Mouse (Mus musculus) neural tube, embryonic 15.5 days (tissue): Measurements from ENCODE around the gene Cul9. TPM values are rescaled to one million over a fixed set of nuclear protein-coding genes. Genes with fewer than 3 reads are reported as not detected.

Experiments
- ATAC-seq: fragments of 200-750 bp; cut with Nextera tagmentation; 2 replicates; pipeline ENCODE4 v1.8.0; 2017; ENCODE audit warnings: mild to moderate bottlenecking, moderate TSS enrichment, moderate library complexity; ENCODE audit not compliant: low FRiP score
- H3K27ac ChIP-seq: fragments of 300-500 bp; sonication (generic); replicated peaks from 2 replicates; pipeline ENCODE4 v1.5.1; 2015; ENCODE audit warnings: mild to moderate bottlenecking, inconsistent platforms
- H3K27me3 ChIP-seq: fragments of 300-500 bp; sonication (generic); replicated peaks from 2 replicates; pipeline ENCODE4 v1.6.1; 2015; ENCODE audit warnings: inconsistent platforms
- H3K36me3 ChIP-seq: fragments of 300-500 bp; sonication (generic); 2 replicates; pipeline ENCODE4 v1.6.1; 2015; ENCODE audit warnings: inconsistent platforms
- H3K4me1 ChIP-seq: fragments of 300-500 bp; sonication (generic); 2 replicates; pipeline ENCODE4 v1.6.1; 2015; ENCODE audit warnings: inconsistent platforms
- H3K4me2 ChIP-seq: fragments of 300-500 bp; sonication (generic); 2 replicates; pipeline ENCODE4 v1.6.1; 2015; ENCODE audit warnings: inconsistent platforms, mild to moderate bottlenecking, moderate library complexity
- H3K4me3 ChIP-seq: fragments of 300-500 bp; sonication (generic); replicated peaks from 2 replicates; pipeline ENCODE4 v1.5.1; 2015; ENCODE audit warnings: mild to moderate bottlenecking, inconsistent platforms
- H3K9ac ChIP-seq: fragments of 300-500 bp; sonication (generic); replicated peaks from 2 replicates; pipeline ENCODE4 v1.6.1; 2015; ENCODE audit warnings: mild to moderate bottlenecking, inconsistent platforms
- H3K9me3 ChIP-seq: fragments of 300-500 bp; sonication (generic); replicated peaks from 2 replicates; pipeline ENCODE4 v1.6.1; 2016; ENCODE audit warnings: inconsistent platforms
- WGBS: fragments of 180-500 bp; shearing (Covaris S2); methylation state at CpG from one replicate; pipeline ENCODE4 v1.1.7; 2015; ENCODE audit warnings: mixed read lengths; 5-methylcytosine and 5-hydroxymethylcytosine counted together
- polyA plus RNA-seq: library from polyadenylated mRNA; unstranded; fragments of >200 nt; fragmentation: Nextera tagmentation; extraction: Ambion mirVana; gene quantifications from 2 replicates; pipeline ENCODE4 v1.2.1, GENCODE M21; 2015

Cul9 gene
- polyA plus RNA-seq, 1 experiment from 2014 or later, result 22.6 TPM

DNA sequence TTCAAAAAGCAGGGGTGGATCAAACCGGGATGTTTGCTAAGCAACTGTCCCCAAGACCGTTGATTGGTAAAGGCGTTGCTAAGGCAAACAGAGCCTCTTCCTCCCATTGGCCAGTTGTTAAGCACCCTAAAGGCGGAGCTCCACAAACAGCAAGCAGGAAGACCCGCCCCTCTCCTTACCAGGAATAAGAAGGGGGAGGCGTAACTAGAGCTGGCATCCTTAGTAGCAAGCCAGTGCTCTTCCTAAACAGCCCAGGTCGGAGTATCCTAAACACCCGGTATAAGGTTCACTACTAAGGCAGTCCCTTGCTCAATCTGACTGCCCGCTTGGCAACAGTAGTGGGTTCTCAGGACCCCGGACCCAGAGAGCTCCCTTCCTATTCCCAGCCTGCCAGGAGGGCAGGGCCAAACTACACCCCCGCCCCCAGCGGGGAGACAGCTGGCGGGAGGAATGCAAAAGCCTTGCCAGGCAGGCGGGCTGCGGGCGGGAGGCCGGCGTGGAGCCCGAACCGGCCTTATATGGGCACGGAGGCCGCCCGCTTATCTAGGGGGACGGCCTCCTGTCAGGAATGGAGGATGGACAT, 6.7 kb upstream of the Cul9 start:
- peak overlapping the region; percentile 34 for H3K9ac ChIP-seq
- peak overlapping the region; percentile 95 for H3K4me2 ChIP-seq
- peak overlapping the region; percentile 99 for H3K4me3 ChIP-seq
- peak overlapping the region; percentile 80 for H3K27ac ChIP-seq
- H3K27me3 ChIP-seq, result peaks cover 6% of the 10 kb centered on the region; the same call in 1 of the 2 replicates
- no peaks in the 10 kb centered on the region for H3K9me3 ChIP-seq
- H3K4me1 ChIP-seq, result peaks cover 52% of the 10 kb centered on the region
- 2% methylated on average over 24 of the region's 24 CpGs for whole genome bisulfite sequencing
- peaks cover 39% of the 10 kb centered on the region for H3K36me3 ChIP-seq
- ATAC-seq, result peak; percentile 71

DNA sequence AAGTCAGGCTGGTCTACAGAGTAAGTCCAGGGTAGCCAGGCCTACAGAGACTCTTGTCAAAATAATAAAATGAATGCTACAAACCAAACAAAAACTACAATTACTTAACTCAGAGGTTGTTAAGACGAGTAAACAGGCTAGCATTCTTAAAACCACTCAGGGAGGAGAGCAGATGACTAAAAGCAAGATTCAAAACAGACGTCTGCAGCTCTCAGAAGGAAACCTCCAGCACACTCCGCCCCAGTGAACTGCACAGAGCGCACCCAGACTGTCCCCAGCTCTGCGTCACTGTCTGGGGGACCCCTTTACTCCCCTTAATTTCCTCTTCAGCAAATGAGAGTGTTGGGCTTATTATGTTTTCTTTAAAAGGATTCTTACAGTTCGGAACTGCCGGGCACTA, 6.0 kb upstream of the Cul9 start:
- Histone ChIP-seq H3K4me1 (peaks cover 47% of the 10 kb centered on the region), H3K9ac (no peak overlapping the region), H3K27me3 (peaks cover 6% of the 10 kb centered on the region), H3K9me3 (no peaks in the 10 kb centered on the region), H3K27ac (peak overlapping the region; percentile 80), H3K4me3 (peak overlapping the region; percentile 99), H3K36me3 (peaks cover 43% of the 10 kb centered on the region), H3K4me2 (peak overlapping the region; percentile 95; the same call in 1 of the 2 replicates)
- WGBS, result 82% methylated on average over 7 of the region's 7 CpGs
- ATAC-seq, result no peak

DNA sequence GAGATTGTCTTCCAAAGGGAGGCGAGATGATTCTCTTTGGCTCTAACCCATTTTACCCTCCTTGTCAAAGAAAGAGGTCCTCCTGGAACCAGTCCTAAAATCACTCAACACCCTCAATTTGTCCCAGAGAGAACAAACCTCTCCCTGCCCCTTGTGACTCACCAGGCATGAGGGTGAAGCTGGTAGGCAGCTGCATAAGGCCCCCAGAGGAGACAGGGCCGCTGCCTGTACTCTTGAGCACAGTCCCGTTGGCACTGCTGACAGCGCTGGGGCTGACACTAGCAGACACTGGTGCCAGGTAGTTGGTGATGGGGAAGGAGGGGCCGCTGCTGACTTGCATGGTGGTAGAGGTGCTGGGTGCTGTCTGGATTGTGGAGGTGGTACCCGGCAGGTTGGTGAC, 5.2 kb upstream of the Cul9 start:
- no peak overlapping the region for H3K9ac ChIP-seq
- H3K4me2 ChIP-seq, result no peak overlapping the region
- peaks cover 6% of the 10 kb centered on the region for H3K27me3 ChIP-seq
- peaks cover 43% of the 10 kb centered on the region for H3K36me3 ChIP-seq
- ATAC-seq, result no peak
- 95% methylated on average over 6 of the region's 6 CpGs for WGBS
- no peak overlapping the region for H3K4me3 ChIP-seq
- H3K4me1 ChIP-seq, result peaks cover 47% of the 10 kb centered on the region
- H3K9me3 ChIP-seq, result no peaks in the 10 kb centered on the region
- H3K27ac ChIP-seq, result no peak overlapping the region

DNA sequence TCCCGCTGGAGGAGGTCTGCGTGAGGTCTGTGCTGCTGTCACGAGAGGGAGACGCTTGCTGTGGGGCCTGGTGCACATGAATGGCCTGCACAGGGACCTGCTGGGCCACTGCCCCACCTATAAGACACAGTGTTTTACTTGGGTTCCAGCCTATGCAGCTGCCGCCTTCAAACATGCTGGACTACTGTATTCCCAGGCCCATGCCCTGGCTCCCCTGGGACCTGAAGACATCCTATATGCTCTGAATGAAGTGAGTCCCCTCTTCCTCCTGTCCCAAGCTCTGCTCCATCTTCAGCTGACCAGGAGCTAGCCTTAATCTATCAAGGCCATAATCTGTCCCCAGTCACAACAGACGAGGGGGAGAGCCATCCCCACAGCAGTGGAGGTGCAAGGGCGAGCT, 4.7 kb upstream of the Cul9 start:
- WGBS, result 94% methylated on average over 7 of the region's 7 CpGs
- Histone ChIP-seq H3K4me1 (peaks cover 49% of the 10 kb centered on the region), H3K4me2 (no peak overlapping the region), H3K36me3 (peaks cover 43% of the 10 kb centered on the region), H3K4me3 (no peak overlapping the region), H3K9me3 (no peaks in the 10 kb centered on the region), H3K27ac (no peak overlapping the region), H3K9ac (no peak overlapping the region), H3K27me3 (peaks cover 6% of the 10 kb centered on the region)
- no peak for ATAC-seq

DNA sequence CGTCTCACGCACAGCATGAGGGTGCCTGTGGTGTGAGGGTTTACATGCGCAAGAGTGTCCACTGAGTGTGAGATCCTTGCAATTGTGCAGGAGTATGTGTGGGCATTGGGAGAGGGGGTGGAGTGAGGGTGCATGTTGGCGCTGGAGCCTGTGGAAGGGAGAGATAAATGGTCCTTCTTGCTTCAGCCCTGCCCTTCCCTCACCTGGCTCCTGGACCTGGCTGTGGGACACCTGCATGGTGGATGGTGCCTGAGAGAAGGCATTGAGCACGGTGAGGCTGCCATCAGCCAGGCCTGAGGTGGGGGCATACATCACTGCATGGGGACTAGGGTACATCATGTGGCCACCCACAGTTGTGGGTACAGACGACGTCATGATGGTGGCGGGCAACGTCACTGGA, 3.5 kb upstream of the Cul9 start:
- Histone ChIP-seq H3K4me3 (no peak overlapping the region), H3K4me1 (peaks cover 57% of the 10 kb centered on the region), H3K9me3 (no peaks in the 10 kb centered on the region), H3K27ac (no peak overlapping the region), H3K4me2 (no peak overlapping the region), H3K36me3 (peaks cover 43% of the 10 kb centered on the region), H3K27me3 (peaks cover 6% of the 10 kb centered on the region), H3K9ac (no peak overlapping the region)
- WGBS, result 95% methylated on average over 9 of the region's 9 CpGs
- ATAC-seq, result no peak

DNA sequence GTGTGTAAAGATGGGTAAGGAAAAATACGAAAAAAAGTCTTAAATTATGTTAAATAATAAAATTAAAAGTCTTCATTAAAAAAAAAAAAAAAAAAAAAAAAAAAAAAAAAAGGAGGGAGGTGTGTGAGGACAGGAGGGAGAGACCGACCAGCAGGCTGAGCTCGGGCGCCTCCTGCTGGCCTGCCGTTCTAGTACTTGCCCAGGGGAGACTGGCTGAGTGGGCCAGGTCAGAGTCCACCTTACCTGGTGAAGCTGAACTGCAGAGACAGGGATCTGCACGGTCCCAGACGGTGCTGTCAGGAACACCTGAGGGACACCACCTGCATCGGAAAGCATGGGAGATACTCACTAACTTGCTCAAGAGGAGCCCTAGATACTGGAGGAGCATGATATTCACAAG, 3.0 kb upstream of the Cul9 start:
- H3K9me3 ChIP-seq, result no peaks in the 10 kb centered on the region
- no peak overlapping the region for H3K4me2 ChIP-seq
- no peak overlapping the region for H3K9ac ChIP-seq
- peaks cover 57% of the 10 kb centered on the region for H3K4me1 ChIP-seq
- WGBS, result 32% methylated on average over 8 of the region's 8 CpGs
- H3K4me3 ChIP-seq, result no peak overlapping the region
- H3K27me3 ChIP-seq, result peaks cover 6% of the 10 kb centered on the region
- ATAC-seq, result no peak
- H3K36me3 ChIP-seq, result peaks cover 43% of the 10 kb centered on the region
- H3K27ac ChIP-seq, result no peak overlapping the region

DNA sequence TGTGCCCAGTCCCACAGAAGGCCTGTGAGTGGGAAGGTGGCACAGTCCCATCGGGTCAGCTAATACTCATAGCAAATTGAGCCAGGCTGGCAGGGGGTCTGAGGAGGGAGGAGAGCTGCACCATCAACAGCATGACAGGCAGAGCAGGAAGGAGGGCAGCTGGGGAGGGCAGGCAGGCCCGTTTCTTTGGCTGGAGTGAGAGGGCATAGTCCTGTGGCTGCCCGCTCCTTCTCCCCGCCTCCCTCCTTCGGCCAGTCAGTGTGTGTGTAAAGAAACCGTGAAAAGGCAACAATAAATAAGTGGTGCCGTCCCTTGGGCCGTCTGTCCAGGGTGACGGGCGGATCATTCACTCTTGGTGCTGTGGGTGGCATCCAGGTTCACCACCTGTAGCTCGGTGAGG, 2.6 kb upstream of the Cul9 start:
- WGBS, result 52% methylated on average over 11 of the region's 11 CpGs
- ATAC-seq, result no peak

DNA sequence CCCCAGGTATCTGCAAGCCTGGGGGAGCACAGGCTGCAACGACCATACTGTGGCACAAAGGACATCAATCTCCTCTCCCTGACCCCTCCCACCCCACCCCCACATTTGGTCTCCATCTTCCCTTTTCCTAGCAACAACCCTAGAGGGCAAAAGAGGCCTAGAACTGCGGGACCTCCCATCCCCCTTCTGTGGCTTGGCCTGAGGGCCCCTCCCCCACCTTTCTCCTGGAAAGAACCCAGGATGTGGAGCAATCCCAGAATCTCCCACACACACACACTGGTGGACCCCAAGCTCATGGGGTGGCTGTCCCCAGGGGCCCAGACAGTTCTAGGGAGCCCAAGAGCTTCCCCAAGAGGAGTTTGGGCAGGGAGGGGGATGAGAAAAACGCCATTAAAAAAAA, 1.7 kb upstream of the Cul9 start:
- 17% methylated on average over 3 of the region's 3 CpGs for WGBS
- no peak for ATAC-seq
- Histone ChIP-seq H3K4me1 (peaks cover 45% of the 10 kb centered on the region), H3K9ac (no peak overlapping the region), H3K27me3 (peaks cover 6% of the 10 kb centered on the region), H3K9me3 (no peaks in the 10 kb centered on the region), H3K4me3 (no peak overlapping the region), H3K4me2 (no peak overlapping the region), H3K36me3 (peaks cover 46% of the 10 kb centered on the region), H3K27ac (no peak overlapping the region)

More for the DNA sequence above, 2.6 kb upstream of the Cul9 start:
- Histone ChIP-seq H3K4me3 (no peak overlapping the region), H3K27ac (no peak overlapping the region), H3K27me3 (peaks cover 6% of the 10 kb centered on the region), H3K4me2 (no peak overlapping the region), H3K4me1 (peaks cover 53% of the 10 kb centered on the region), H3K9ac (no peak overlapping the region), H3K36me3 (peaks cover 43% of the 10 kb centered on the region), H3K9me3 (no peaks in the 10 kb centered on the region)

DNA sequence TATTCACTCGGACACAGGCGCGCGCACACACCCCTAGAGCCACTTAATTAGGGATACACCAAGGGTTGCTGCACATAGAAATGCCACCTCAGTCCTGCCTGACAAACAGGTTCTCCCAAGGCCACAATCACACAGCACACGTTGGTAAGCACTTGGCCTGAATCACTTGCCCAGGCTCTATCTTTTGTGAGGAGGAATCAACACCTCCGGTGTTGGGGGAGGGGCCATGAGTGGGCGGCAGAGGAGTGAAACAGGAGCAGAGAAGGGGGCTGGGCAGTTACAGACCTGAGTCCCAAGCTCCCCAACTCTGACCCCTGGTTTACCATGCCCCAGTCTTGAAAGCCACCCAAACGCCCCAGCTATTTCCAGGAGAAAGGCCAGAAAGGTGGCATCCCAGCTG, 807 bp upstream of the Cul9 start:
- Histone ChIP-seq H3K9me3 (no peaks in the 10 kb centered on the region), H3K27me3 (peaks cover 6% of the 10 kb centered on the region), H3K4me1 (peaks cover 36% of the 10 kb centered on the region), H3K4me3 (no peak overlapping the region), H3K9ac (no peak overlapping the region), H3K27ac (no peak overlapping the region), H3K4me2 (peak overlapping the region; percentile 70), H3K36me3 (peaks cover 46% of the 10 kb centered on the region)
- no peak for ATAC-seq
- WGBS, result 16% methylated on average over 8 of the region's 8 CpGs

DNA sequence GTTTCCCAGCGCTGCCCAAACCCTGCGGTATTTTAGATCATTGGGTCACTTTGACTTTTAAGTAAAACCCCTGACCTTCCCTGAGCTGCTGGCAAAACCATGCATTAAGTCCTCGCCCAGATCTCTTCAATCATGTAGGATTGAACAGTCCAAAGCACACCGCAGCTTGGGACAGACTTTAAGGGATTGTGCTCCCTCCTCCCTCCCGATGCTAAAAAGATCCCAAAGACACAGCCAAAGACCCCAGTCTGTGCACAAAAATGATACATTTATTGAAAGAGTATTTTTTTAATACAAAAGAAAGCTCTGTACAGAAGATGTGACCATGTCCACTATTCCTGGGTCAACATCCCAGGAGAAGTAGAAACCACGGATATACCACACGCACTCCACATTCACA, 403 bp upstream of the Cul9 start:
- peak overlapping the region; percentile 60 for H3K27ac ChIP-seq
- H3K9me3 ChIP-seq, result no peaks in the 10 kb centered on the region
- peaks cover 6% of the 10 kb centered on the region for H3K27me3 ChIP-seq
- H3K4me2 ChIP-seq, result peak overlapping the region; percentile 70
- WGBS, result 15% methylated on average over 7 of the region's 7 CpGs
- H3K9ac ChIP-seq, result peak overlapping the region; percentile 95
- no peak; the same call in 1 of the 2 replicates for ATAC-seq
- peaks cover 33% of the 10 kb centered on the region for H3K4me1 ChIP-seq
- peaks cover 46% of the 10 kb centered on the region for H3K36me3 ChIP-seq
- peak overlapping the region; percentile 81 for H3K4me3 ChIP-seq

DNA sequence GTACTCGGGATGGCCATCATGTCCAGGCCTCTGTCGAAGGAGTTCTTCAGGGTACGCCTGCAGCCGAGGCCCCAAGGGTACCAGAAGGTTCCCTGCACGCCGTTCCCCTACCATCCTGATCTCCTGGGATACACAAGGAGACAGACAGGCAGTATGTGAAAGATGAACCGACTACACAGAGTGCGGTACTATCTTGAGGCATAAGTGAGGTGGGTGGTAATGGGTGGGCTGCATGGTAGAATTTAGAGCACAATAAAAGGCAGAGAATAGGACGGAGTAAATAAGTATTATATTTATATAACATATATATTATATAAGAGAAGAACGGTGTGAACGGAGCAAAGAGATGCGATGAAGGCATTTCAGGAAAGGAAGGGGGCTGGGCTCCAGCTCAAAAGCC, 2.5 kb downstream of the Cul9 start:
- Histone ChIP-seq H3K9ac (no peak overlapping the region), H3K4me3 (no peak overlapping the region), H3K4me2 (no peak overlapping the region), H3K27me3 (peaks cover 4% of the 10 kb centered on the region), H3K4me1 (peaks cover 28% of the 10 kb centered on the region), H3K36me3 (peaks cover 45% of the 10 kb centered on the region), H3K27ac (no peak overlapping the region), H3K9me3 (no peaks in the 10 kb centered on the region)
- 94% methylated on average over 12 of the region's 12 CpGs for WGBS
- no peak for ATAC-seq

DNA sequence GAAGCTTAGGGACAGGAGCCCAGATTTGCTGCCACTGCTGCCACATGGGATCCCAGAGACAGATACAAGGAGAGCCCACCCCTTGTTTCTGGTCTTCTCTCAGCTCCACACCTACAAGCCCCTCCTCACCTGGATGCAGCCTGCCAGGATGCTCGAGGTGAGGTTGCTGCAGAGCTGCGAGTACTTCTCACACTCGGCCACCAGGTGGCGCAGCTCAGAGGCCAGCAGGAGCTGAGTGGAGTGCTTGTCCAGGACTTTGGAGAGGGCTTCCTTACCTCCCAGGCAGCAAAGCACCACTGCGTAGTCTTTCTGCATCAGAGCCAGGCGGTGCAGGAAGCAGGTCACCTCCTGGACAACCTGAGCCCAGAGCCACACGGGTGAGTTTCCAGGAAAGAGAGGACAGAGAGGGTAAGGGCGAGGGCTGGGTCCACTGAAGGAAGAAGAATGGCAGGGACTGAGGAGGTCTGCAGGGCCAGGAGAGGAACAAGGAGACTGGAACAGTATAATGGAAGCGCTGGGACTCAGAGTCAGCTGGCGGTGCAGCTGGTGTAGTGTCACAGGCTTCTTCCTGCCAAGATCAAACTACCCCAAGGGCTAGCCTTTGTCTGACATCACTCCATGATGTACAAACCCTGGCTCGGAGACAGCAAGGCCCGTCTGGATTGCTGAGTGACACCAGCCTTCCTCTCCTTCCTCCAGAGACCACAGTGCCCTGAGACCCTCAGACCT, 20.4 kb downstream of the Cul9 start:
- no peak overlapping the region for H3K4me3 ChIP-seq
- peak; percentile 45; the same call in 1 of the 2 replicates for ATAC-seq
- H3K4me2 ChIP-seq, result no peak overlapping the region
- no peaks in the 10 kb centered on the region for H3K4me1 ChIP-seq
- H3K27me3 ChIP-seq, result peaks cover 11% of the 10 kb centered on the region
- no peak overlapping the region for H3K9ac ChIP-seq
- H3K9me3 ChIP-seq, result no peaks in the 10 kb centered on the region
- no peak overlapping the region for H3K27ac ChIP-seq
- 39% methylated on average over 12 of the region's 12 CpGs for WGBS
- peaks cover 55% of the 10 kb centered on the region for H3K36me3 ChIP-seq
